In the genomic region with DNA sequence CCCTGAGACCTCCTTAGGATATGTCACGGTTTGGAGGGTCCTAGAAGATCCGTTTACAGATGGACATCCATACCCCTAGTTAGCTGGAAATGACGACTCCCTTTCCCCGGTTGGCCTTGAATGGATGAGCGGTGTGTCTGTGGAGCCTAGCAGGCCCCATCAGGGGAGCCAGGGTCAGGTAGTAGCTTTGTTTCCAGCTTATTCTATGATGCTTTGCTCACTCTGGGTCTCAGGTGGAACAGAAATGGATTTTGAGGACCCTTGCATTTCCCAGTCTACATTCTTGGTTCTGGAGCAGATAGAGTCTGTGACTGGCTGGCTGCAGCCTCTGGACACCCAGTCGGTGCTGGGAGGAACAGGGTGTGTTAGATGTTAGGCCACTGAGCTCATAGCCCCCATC, we compare ENCODE assay signal across 9 mouse cellular contexts. TPM values are rescaled to one million over a fixed set of nuclear protein-coding genes. Genes with fewer than 3 reads are reported as not detected.
DNase-seq lines count a peak whose midpoint lies in the region; ATAC-seq lines count a peak whose summit lies in the region.
"Had no signal": no experiment of that assay in that cellular context is flagged by ENCODE, and none has a peak within 500 bp of the region (broad histone marks: within the 10 kb centered on the region; RNA-seq: fewer than 3 reads in every experiment).

No protein-coding gene starts in this region.

- no peak for ATAC-seq in kidney, embryonic 15.5 days (replicated peaks; ENCODE audit: low FRiP score)
- ATAC-seq in embryonic facial prominence, embryonic 13.5 days (ENCODE audit: insufficient number of reproducible peaks, insufficient read depth, low FRiP score, low TSS enrichment, low read depth) = no peak
- ATAC-seq in hindbrain, embryonic 16.5 days = no peak
- no peak for ATAC-seq in midbrain, embryonic 16.5 days

- H3K27ac ChIP-seq in kidney, embryonic 15.5 days = peak overlapping the region; percentile 93
- no peak overlapping the region for H3K27ac ChIP-seq in embryonic facial prominence, embryonic 13.5 days
- H3K27ac ChIP-seq in hindbrain, embryonic 16.5 days (ENCODE audit: low read depth, low read length) = no peak overlapping the region
- H3K27ac ChIP-seq in midbrain, embryonic 16.5 days (ENCODE audit: low read length) = no peak overlapping the region; the same call in 1 of the 2 replicates

- DNase-seq in kidney, adult 8-10 months = no peak
- DNase-seq in gastrocnemius, postnatal 10 days = no peak
- DNase-seq in urinary bladder, postnatal 25 days (ENCODE audit: low spot score) = no peak
- no peak for DNase-seq in kidney, postnatal 14 days

- peaks cover 9% of the 10 kb centered on the region for H3K36me3 ChIP-seq in kidney, embryonic 15.5 days
- H3K36me3 ChIP-seq in embryonic facial prominence, embryonic 13.5 days = peaks cover 7% of the 10 kb centered on the region
- H3K36me3 ChIP-seq in hindbrain, embryonic 16.5 days (ENCODE audit: control insufficient read depth, insufficient read depth, low read length) = peaks cover 2% of the 10 kb centered on the region; the same call in 1 of the 2 replicates
- no peaks in the 10 kb centered on the region for H3K36me3 ChIP-seq in midbrain, embryonic 16.5 days (ENCODE audit: control insufficient read depth, insufficient read depth, low read length)

- peak overlapping the region; percentile 96 for H3K9ac ChIP-seq in kidney, embryonic 15.5 days
- peak overlapping the region; percentile 96; the same call in 1 of the 2 replicates for H3K9ac ChIP-seq in embryonic facial prominence, embryonic 13.5 days
- H3K9ac ChIP-seq in hindbrain, embryonic 16.5 days (ENCODE audit: low read depth, low read length) = peak overlapping the region; percentile 93
- peak overlapping the region; percentile 96 for H3K9ac ChIP-seq in midbrain, embryonic 16.5 days (ENCODE audit: low read depth, low read length)

- no peaks in the 10 kb centered on the region for H3K27me3 ChIP-seq in kidney, embryonic 15.5 days
- no peaks in the 10 kb centered on the region for H3K27me3 ChIP-seq in embryonic facial prominence, embryonic 13.5 days
- no peaks in the 10 kb centered on the region for H3K27me3 ChIP-seq in hindbrain, embryonic 16.5 days (replicated peaks; ENCODE audit: control insufficient read depth, insufficient read depth, low read length)
- no peaks in the 10 kb centered on the region for H3K27me3 ChIP-seq in midbrain, embryonic 16.5 days (ENCODE audit: control insufficient read depth, insufficient read depth, low read depth, low read length)

- H3K9me3 ChIP-seq in kidney, embryonic 15.5 days (replicated peaks) = no peaks in the 10 kb centered on the region
- no peaks in the 10 kb centered on the region for H3K9me3 ChIP-seq in embryonic facial prominence, embryonic 13.5 days
- no peaks in the 10 kb centered on the region for H3K9me3 ChIP-seq in hindbrain, embryonic 16.5 days (ENCODE audit: control insufficient read depth, low read length)
- H3K9me3 ChIP-seq in midbrain, embryonic 16.5 days (replicated peaks; ENCODE audit: control insufficient read depth, low read length, poor library complexity, severe bottlenecking) = no peaks in the 10 kb centered on the region

- H3K4me3 ChIP-seq in kidney, embryonic 15.5 days (replicated peaks) = peak overlapping the region; percentile 98
- peak overlapping the region; percentile 97 for H3K4me3 ChIP-seq in embryonic facial prominence, embryonic 13.5 days
- H3K4me3 ChIP-seq in hindbrain, embryonic 16.5 days (ENCODE audit: low read length) = peak overlapping the region; percentile 95; the same call in 1 of the 2 replicates
- peak overlapping the region; percentile 68 for H3K4me3 ChIP-seq in midbrain, embryonic 16.5 days (ENCODE audit: low read depth, low read length)

- H3K4me2 ChIP-seq in kidney, embryonic 15.5 days = peak overlapping the region; percentile 85
- peak overlapping the region; percentile 98 for H3K4me2 ChIP-seq in embryonic facial prominence, embryonic 13.5 days
- H3K4me2 ChIP-seq in hindbrain, embryonic 16.5 days (ENCODE audit: low read length) = peak overlapping the region; percentile 77
- H3K4me2 ChIP-seq in midbrain, embryonic 16.5 days (ENCODE audit: low read length) = peak overlapping the region; percentile 90

- peaks cover 80% of the 10 kb centered on the region for H3K4me1 ChIP-seq in kidney, embryonic 15.5 days
- H3K4me1 ChIP-seq in embryonic facial prominence, embryonic 13.5 days = peaks cover 62% of the 10 kb centered on the region
- peaks cover 70% of the 10 kb centered on the region for H3K4me1 ChIP-seq in hindbrain, embryonic 16.5 days (ENCODE audit: control insufficient read depth, insufficient read depth, low read depth, low read length)
- H3K4me1 ChIP-seq in midbrain, embryonic 16.5 days (ENCODE audit: control insufficient read depth, insufficient read depth, low read length) = peaks cover 46% of the 10 kb centered on the region

- WGBS in kidney, embryonic 15.5 days = 54% methylated on average over 6 of the region's 6 CpGs
- 67% methylated on average over 6 of the region's 6 CpGs for WGBS in embryonic facial prominence, embryonic 13.5 days
- WGBS in hindbrain, embryonic 16.5 days = 70% methylated on average over 6 of the region's 6 CpGs
- WGBS in midbrain, embryonic 16.5 days = 77% methylated on average over 6 of the region's 6 CpGs

RNA-seq across cellular contexts. Expression of gene Git1, which starts 1.4 kb away (rescaled TPM):
- polyA plus RNA-seq in kidney, embryonic 15.5 days (2015; fragmentation: Nextera tagmentation; extraction: Ambion mirVana) = 9.7 and 12.6 TPM in 2 replicates
- 10.8 and 11.1 TPM in 2 replicates for polyA plus RNA-seq in embryonic facial prominence, embryonic 13.5 days (2015; fragmentation: Nextera tagmentation; extraction: Ambion mirVana)
- 14.0 and 18.0 TPM in 2 replicates for polyA plus RNA-seq in hindbrain, embryonic 16.5 days (2015; fragmentation: Nextera tagmentation; extraction: Ambion mirVana)
- 15.9 and 17.3 TPM in 2 replicates for polyA plus RNA-seq in midbrain, embryonic 16.5 days (2015; fragmentation: Nextera tagmentation; extraction: Ambion mirVana)
- 10 to 100 TPM; 31.5 to 39.9 TPM for total RNA-seq in gastrocnemius, postnatal 10 days (2021)

RNA-seq across cellular contexts. Expression of gene Ankrd13b, which starts 5.3 kb away (rescaled TPM):
- polyA plus RNA-seq in kidney, embryonic 15.5 days (2015; fragmentation: Nextera tagmentation; extraction: Ambion mirVana) = 5.3 and 6.9 TPM in 2 replicates
- polyA plus RNA-seq in embryonic facial prominence, embryonic 13.5 days (2015; fragmentation: Nextera tagmentation; extraction: Ambion mirVana) = 8.5 and 10.4 TPM in 2 replicates
- polyA plus RNA-seq in hindbrain, embryonic 16.5 days (2015; fragmentation: Nextera tagmentation; extraction: Ambion mirVana) = 23.3 and 30.4 TPM in 2 replicates
- polyA plus RNA-seq in midbrain, embryonic 16.5 days (2015; fragmentation: Nextera tagmentation; extraction: Ambion mirVana) = 31.9 and 33.7 TPM in 2 replicates
- 1 to 10 TPM; 7.2 to 9.3 TPM for total RNA-seq in gastrocnemius, postnatal 10 days (2021)

RNA-seq across cellular contexts. Expression of gene Abhd15, which starts 20.1 kb away (rescaled TPM):
- polyA plus RNA-seq in kidney, embryonic 15.5 days (2015; fragmentation: Nextera tagmentation; extraction: Ambion mirVana) = 1.9 TPM in 2 replicates
- polyA plus RNA-seq in embryonic facial prominence, embryonic 13.5 days (2015; fragmentation: Nextera tagmentation; extraction: Ambion mirVana) = 2.0 and 2.2 TPM in 2 replicates
- 2.2 and 2.9 TPM in 2 replicates for polyA plus RNA-seq in hindbrain, embryonic 16.5 days (2015; fragmentation: Nextera tagmentation; extraction: Ambion mirVana)
- polyA plus RNA-seq in midbrain, embryonic 16.5 days (2015; fragmentation: Nextera tagmentation; extraction: Ambion mirVana) = 2.4 and 3.1 TPM in 2 replicates
- under 1 TPM; 0.70 to 0.81 TPM for total RNA-seq in gastrocnemius, postnatal 10 days (2021)

RNA-seq across cellular contexts. Expression of gene Trp53i13, which starts 21.0 kb away (rescaled TPM):
- polyA plus RNA-seq in kidney, embryonic 15.5 days (2015; fragmentation: Nextera tagmentation; extraction: Ambion mirVana) = 34.8 and 41.2 TPM in 2 replicates
- 54.7 and 55.2 TPM in 2 replicates for polyA plus RNA-seq in embryonic facial prominence, embryonic 13.5 days (2015; fragmentation: Nextera tagmentation; extraction: Ambion mirVana)
- 13.8 and 17.6 TPM in 2 replicates for polyA plus RNA-seq in hindbrain, embryonic 16.5 days (2015; fragmentation: Nextera tagmentation; extraction: Ambion mirVana)
- 10.5 and 12.6 TPM in 2 replicates for polyA plus RNA-seq in midbrain, embryonic 16.5 days (2015; fragmentation: Nextera tagmentation; extraction: Ambion mirVana)
- total RNA-seq in gastrocnemius, postnatal 10 days (2021) = 10 to 100 TPM in 1 of 2 experiments, 1 to 10 TPM in 1; 7.7 to 10.0 TPM

RNA-seq across cellular contexts. Expression of gene Gm10392, which starts 24.2 kb away (rescaled TPM):
- 0.27 TPM in 1 of 2 replicates, not detected in the other for polyA plus RNA-seq in kidney, embryonic 15.5 days (2015; fragmentation: Nextera tagmentation; extraction: Ambion mirVana)
- polyA plus RNA-seq in embryonic facial prominence, embryonic 13.5 days (2015; fragmentation: Nextera tagmentation; extraction: Ambion mirVana) = not detected in 2 replicates
- polyA plus RNA-seq in hindbrain, embryonic 16.5 days (2015; fragmentation: Nextera tagmentation; extraction: Ambion mirVana) = 0.12 and 0.19 TPM in 2 replicates
- polyA plus RNA-seq in midbrain, embryonic 16.5 days (2015; fragmentation: Nextera tagmentation; extraction: Ambion mirVana) = not detected in 2 replicates
- not detected for total RNA-seq in gastrocnemius, postnatal 10 days (2021)
- total RNA-seq: left cerebral cortex, adult 18-20 months had no signal
